Mouse (Mus musculus): ENCODE results near the gene Neurog2.

Gene Neurog2

DNA sequence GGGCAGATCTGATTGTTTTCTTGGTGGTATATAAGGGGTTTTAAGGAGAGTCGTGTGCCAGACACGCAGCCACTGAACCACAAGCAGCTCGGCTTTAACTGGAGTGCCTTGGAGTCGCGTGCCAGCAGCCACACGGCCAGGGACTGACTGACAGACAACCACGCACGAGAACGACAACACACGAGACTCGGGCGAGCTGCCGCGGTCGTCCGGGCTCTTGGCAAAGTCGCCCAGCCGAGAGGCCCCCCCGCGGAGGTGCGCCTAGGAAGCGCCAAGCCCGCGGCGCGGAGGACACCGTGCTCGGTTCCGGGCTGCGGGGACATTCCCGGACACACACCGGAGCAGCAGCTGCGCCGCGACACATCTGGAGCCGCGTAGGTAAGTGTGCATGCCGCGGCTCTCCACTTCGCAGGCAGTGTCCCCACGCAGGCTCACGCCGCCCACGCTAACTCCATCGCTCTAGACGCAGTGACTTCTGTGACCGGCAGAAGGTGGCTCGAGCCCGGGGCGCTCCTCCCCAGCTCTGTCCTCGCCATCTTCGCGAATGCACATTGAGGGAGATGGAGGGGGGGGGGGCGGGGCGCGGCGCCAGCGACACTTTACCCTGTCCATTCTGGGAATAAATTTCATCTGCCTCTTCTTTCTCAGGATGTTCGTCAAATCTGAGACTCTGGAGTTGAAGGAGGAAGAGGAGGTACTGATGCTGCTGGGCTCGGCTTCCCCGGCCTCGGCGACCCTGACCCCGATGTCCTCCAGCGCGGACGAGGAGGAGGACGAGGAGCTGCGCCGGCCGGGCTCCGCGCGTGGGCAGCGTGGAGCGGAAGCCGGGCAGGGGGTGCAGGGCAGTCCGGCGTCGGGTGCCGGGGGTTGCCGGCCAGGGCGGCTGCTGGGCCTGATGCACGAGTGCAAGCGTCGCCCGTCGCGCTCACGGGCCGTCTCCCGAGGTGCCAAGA is at the start of gene Neurog2:
Gene Neurog2, plus strand, starts transcription at position 56 of the 953 bp plus-strand sequence.
- peak in 1 of 2 experiments; percentile 11 for DNase-seq

DNA sequence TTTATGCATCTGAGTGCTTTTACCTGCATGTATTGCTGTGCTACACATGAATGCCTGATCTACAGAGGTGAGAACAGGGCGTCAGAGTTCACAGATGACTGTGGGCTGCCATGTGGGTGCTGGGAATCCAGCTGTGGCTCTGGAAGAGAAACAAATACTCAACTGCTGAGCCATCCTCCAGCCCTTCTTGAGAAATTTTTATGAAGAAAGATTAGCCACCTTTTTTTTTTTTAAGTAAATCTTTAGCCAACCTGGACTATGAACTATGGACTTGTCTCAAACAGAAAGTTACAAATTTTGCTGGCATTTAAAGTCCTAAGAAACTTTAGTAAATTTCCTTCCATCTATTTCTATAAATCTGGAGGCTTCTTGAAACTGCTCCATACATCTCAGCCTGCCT is 35.8 kb upstream of the Neurog2 start:
- peak; percentile 21 to 35 for DNase-seq

DNA sequence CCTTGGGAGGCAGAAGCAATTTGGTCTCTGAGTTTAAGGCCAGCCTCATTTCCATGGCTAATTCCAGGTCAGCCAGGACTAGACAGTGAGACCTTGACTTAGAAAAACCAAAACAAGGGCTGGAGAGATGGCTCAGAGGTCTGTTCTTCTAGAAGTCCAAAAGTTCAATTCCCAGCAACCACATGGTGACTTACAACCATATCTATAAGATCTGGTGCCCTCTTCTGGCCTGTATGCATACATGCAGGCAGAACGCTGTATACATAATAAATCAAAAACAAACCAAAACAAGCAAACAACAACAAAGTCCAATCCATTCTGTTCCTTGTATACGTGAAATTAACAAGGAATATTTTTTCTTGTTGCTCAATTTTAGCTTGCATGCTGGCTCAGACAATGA is 24.8 kb upstream of the Neurog2 start:
- no peak for DNase-seq

DNA sequence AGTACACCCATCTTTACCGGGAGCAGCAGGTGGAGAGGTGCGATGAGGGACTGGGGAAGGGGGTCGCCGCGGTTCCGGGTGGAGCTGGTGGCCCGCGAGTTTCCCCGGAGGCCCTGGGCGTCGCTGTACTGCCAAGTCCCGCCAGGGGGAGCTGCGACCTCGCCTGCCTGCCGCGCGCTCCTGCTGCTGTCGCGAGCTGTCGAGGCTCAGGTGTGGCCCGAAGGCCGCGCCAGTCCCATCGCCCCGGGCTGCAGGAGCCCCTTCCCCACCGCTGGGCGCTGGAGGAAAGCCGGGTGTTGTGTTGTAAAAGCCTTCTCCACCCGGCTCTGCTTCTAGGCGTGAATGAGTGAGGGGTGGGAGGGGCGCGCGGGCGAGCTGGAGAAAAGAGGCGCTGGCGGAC is 7.6 kb upstream of the Neurog2 start:
- DNase-seq = peak; percentile 32 to 64

DNA sequence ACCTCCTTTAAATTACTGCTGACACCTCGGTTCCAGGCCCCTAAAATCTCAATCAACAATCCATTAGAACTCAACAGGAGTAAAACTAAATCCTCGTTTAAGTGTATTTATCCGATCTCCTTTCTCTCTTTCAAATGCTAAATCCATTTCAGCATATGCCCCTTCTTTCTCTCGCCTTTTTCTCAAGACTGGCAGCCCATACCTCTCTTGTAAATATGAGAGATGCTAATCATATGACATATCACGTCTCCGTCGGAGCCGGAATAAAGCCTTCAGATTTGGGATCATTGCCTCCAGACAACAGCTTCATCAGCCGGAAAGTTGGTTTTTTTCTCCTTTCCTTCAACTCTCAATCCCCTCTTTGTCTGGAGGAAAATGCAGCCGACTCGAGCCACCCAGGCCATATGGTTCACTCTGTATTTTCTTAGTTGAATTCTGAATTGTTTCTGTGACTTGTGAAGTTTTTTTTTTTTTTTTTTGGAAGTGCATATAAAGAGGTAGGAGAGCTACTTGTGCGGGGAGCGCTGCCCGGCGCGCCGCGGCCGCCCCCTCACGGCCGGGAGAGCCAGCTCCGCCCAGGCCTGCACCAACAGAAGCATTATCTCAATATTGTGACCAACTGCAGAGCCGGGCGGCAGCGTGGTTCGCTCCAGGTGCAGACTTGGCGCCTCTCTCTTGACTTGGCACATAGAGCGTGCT is 7.1 kb upstream of the Neurog2 start:
- peak in 1 of 2 experiments; percentile 4 for DNase-seq

DNA sequence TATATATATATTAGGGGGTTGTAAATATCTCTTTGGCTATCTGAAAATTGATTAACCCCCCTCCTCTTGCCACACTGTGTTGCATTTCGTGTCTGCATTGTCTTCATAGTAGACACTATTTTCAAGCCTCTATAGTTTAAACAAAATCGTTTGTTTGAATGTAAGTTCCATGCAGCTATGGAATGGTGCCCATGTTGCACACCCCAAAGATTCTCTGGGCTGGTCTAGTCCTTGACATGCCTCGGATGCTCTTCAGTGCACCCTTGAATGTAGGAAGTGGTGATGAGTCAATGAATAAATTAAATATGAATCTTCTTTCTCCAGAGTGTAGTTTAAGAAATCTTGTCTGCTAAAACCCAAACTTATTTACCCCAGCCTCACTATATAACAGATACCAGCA is 6.4 kb upstream of the Neurog2 start:
- no peak for DNase-seq

DNA sequence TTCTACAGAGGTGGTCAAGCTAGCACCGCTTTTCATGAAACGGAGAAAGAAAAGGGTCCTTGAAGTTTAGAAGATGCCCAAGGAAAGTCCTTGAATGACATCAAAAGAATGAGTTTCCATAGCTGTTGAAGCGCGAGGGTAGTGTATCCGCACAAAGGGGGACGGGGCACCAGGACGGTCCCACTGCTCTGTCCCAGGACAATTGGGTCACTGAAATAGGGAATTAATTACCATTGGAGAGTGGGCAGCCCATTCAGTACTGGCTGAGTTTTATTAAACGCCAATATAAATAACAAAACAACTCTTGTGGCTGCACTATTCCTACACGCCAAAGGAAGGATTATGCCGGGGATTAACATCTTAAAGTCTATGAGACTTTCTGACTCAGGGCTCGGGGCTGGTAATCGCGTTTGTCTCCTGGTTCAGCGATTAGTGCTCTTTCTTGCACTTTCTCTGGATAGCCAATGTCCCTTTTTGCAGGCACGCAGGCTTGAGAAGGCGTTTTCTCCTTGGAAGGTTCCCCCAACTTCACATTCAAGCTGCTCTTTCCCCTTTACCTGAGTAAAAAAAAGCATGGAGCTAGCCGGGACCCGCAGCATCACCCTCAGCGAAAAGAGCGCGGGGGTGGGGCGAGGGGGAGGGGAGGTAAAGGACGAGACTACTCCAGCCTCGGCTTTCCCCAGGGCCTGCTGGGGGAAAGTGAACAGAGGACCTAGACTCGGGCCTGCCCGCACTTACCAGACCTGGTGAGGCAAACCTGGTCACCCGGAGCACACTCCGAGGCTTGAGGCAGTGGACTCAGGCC is 5.6 kb upstream of the Neurog2 start:
- peak in 1 of 2 experiments; percentile 2 for DNase-seq

DNA sequence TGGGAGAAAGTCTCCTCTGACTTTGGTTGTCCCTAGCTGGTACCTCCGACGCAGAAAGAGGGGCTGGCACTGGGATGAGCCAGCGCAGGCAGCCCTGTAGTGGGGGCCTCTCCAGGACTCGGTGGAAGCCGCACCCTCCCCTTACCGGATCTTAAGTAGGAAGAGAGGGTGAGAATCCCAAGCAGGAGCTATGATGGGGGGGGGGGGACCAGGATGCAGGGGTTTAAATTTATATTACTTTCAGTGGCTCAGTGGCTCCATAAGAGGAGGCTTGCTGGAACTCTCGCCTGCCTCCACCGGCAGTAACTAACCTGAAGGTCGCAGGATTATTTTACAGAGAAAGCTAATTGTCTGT is 5.0 kb upstream of the Neurog2 start:
- no peak for DNase-seq

DNA sequence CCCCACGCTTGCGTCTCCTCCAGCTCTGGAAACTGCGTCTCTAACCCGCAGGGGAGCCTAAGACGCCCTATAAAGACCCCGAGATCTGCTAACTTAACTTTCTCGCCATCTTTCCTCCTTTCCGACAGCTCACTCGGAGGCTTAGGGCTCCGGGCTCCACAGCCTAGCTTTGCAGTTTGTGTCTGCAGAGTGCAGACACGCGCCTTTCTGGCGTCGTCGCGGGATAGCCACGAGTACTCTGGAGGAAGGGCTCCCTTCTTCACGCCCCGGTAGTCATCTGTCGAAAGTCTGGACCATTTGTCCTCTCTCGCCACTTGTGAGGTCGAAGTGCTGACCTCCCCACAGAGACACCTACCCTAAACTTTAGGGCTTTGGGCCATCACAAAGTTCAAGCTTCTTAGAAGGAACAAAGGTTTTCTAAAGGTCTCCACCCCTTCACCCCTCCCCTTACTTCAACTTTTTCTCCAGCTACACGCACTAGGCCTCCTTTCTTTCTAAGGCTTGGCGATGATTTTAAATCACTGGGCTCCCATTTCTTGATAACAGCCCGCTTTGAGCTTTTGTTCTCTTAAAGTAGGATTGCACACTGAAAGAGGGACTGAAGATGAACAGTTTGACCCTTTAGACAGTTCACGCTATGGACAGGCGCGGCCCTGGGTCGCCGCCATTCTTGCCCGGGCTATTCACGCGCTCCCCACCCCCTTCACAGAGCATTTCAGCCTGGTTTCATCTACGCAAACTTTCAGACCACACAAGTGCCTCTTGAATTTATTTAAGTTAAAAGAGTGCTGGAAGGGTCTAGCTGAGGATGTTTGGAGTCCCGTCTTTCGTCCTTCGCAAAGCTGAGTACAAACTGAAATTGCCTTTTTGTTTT is 4.4 kb upstream of the Neurog2 start:
- DNase-seq = peak in 1 of 2 experiments; percentile 33

DNA sequence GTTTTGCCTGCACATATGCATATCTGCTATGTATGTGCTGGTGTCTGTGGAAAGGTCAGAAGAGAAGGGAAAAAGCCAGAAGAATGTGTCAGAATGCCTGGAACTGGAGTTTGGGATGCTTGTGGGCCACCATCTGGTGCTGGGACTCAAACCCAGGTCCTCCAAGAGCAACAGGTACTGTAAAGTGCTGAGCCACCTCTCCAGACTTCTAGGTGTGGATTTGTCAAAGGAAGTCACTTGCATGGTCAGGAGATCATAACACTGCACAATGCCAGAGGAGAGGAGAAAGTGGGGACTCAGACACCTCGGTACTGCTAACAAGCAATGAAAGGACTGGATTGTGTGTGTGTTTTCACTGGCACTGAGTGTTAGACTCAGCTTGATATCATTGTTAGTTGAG is 2.7 kb upstream of the Neurog2 start:
- no peak for DNase-seq

DNA sequence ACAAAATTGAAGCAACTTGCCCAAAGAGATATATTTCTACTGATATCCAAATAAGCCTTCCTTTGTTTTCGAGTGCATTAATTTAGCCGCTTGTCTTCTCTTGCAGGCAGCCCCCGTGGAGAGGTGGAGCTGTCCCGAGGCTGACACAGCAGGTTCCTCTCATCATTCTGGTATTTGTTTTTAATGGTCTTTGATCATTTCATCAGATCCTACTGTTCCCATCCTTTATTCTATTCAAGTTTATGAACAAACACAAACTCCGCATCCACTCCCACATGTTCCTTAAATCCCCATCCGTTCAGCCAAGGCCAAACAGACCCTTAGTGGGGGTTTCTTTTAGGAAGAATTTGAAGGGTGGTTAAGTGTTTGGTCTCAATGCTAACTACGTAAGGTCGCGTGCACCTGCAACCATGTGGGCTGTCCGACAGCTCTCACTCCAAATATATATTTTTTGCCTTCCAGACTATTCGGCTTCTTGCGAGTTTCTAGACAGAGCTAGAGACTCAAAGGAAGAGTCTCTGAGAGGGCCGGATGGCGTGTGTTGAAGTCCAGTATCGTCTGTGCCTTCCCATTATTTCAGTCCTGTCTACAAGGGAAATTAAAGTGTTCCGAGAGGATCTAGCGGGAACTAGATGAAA is 2.1 kb upstream of the Neurog2 start:
- peak in 1 of 2 experiments; percentile 2 for DNase-seq

DNA sequence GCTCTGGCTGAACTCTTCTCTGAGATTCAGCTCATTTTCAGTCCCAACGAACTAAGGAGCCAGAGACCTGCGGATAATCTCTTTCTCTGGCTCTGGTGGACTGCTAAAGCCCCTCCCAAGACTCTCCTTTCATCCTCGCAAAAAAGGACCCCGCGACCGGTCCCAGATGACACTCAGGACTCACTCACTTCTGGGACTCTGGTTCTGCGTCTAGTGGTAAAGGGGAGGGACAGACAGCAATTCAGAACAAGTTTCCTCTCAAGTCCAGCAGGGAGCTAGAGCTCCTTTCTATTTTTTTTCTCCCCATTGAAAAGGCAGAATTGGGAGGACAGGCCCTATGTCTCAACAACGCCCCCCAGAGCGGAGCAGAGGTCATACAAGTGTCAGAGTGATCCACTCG is 1.4 kb upstream of the Neurog2 start:
- DNase-seq = no peak

DNA sequence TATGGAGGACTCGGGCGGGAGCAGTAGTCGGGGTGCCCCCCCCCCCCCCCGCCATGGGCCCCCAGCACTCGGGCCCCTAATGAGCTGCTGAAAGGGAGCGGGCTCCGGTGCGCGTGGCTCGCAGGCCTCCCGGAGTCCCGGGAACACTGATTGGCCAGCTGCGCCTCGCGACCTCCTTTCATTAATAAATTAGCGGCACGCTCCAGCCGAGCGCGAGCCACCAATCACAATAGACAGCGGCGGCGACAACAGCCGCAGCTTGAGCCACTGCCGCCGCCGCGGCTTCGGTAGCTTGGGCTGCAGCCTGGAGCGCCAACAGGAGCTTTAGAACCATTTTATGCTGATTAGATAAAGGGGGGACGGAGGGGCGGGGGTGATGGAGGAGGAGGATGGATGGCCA is 404 bp upstream of the Neurog2 start:
- DNase-seq = peak in 1 of 2 experiments; percentile 23

DNA sequence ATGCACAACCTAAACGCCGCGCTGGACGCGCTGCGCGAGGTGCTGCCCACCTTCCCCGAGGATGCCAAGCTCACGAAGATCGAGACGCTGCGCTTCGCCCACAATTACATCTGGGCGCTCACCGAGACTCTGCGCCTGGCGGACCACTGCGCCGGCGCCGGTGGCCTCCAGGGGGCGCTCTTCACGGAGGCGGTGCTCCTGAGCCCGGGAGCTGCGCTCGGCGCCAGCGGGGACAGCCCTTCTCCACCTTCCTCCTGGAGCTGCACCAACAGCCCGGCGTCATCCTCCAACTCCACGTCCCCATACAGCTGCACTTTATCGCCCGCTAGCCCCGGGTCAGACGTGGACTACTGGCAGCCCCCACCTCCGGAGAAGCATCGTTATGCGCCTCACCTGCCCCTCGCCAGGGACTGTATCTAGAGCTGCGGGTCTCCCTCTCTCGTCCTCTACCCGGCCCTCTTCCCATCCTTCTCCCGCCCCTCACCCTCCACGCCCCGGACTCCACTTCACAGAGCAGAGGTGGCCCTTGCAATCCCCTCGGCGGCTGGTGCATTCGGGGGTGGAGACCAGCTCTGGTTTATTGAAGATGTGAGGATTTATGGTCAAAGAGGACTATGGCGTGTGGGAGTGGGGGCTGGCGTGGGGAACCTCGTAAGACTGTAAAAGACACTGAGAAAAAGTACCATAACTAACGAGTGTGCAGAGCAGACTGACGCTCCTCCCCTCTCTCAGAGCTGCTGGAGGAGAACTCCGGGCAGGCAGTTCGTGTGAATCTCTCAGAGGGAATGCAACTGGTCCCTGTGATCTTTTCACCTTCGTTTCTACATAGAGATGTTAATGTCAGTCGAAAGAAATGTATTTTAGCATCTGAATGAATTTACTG is 1.4 kb downstream of the Neurog2 start:
- peak; percentile 37 to 66 for DNase-seq

DNA sequence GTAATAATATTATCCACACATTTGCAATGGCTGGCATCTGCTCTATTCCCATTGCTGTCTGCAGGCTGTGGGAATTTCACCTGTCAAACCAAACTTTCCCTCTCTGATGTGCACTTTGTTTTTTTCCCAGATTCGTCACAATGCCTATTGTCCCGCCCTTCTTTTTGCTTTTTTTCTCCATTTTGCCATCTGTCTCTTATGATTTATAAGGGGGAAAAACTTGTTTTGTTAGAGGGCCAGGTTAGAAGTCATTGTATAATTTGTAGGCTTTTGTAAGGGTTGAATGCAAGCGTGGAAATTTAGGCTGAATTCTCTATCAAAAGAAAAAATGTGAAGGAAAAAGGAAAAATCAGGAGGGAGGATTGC is 2.0 kb downstream of the Neurog2 start:
- no peak for DNase-seq

DNA sequence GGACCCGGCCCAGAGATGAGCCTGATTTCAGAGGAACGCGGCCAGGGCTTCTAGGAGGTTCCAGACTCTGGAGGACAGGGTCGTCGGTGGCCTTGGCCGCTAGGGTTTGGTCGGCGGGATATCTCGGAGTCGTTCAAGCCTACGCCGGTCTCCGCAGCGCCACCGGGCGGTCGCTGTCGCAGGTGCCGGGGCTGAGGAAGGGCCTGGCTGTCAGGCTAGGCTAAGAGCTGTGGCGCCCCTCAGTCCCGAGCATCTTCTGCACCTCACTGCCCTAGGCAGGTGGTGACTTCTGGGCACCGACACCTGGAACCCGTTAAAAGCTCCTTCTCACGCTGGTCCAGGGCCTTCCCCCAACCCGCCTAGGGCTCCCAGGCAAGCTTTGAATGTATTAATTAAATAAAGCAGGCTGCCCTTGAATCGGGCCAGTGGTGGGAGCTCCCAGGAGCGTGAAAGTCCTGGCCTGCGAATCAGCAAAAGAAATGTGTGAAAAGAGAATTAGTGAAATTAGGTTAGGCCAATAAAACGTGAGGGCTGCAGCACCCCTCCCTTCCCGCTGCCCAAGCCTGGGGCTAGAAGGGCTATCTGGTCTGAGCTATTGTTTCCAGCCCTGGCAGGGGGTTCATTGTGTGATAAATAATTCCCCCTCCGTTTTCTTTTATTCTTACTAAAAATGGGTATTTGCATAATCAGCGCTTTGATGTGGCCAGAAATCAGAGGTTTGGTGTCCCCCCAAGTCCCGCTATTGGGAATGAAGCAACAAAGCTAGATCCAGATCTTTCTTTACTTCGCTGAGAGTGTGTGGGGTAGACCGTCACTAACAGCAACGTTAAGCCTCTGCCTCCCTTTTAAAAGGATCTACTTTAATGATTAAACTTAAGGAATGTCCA is 7.2 kb downstream of the Neurog2 start:
- DNase-seq = peak in 1 of 2 experiments; percentile 44

DNA sequence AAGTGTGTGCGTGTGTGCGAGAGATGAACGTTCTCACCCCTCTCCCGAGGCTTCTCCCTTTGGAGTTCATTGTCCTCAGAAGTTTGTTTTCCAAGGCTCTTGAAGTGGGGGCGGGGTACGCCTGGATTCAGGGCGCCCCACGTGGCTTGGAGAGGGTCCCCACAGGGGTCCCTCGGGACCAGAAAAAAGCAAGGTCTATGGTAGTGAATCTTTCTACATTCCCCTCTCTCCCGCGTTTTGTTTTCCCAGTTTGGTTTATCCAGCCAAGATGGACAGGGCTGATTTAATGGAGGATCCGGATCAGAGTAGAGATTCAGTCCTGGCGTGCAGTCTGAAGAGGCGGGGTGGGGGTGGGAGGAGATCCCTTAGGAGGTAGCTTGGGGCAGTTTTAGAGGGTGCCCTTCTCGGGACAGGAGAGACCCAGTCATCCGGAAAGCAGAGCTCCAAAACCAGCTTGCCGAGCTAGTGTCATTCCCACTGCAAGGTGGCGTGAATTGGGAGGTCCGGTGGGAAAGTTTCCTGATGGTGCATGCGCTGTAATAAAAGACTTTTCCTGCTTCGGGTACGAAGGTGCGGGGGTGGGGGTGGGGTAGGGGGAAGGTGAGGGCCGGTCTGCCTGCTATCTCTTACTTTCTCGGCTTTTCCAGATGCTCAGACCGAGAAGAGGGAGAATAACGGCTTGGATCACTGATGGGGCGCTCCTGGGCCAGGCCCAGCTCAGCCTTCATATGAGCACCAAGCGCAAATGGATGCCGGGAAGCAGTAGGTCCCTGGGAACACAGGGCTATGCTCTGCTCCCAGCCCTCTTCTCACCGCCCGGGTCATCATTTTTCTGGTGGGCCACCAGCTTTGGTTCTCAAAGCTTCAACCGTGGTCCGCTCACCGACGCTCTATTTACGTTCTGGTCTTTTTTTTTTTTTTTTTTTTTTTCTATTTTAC is 8.1 kb downstream of the Neurog2 start:
- DNase-seq = peak; percentile 14 to 53

DNA sequence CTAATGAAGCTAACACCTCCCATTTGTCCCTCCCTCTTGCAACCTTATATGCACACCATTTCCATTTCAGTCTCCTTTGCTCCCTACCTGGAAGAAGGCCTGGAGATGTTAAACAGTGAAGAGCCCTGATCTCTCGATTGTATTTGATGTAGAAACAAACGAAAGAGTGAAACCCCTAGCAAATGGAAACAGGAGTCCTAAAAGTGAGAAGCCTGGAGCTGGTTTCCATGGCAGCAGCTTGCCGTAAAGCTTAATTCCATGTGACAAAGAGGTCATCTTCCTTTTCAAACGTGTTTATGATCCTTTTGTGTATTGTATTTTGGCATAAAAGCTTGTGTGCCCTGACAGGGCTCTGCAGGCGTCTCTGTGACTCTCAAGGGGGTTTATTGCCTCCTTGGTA is 9.3 kb downstream of the Neurog2 start:
- no peak for DNase-seq

All from kidney, adult 8-10 months (tissue).